Mouse (Mus musculus) brain, embryonic 14.5 days (tissue): ENCODE results near the gene Mab21l1. TPM values are rescaled to one million over a fixed set of nuclear protein-coding genes. Genes with fewer than 3 reads are reported as not detected.

Experiments used
- DNase-seq: peaks from one replicate; pipeline ENCODE4 v3.0.0-alpha.2; 2011; ENCODE audit warnings: low read depth
- CTCF ChIP-seq: fragments of 200-500 bp; IDR thresholded peaks from 2 replicates; pipeline ENCODE4 v1.5.1; 2012; ENCODE audit warnings: inconsistent platforms, mild to moderate bottlenecking, moderate library complexity, borderline replicate concordance; ENCODE audit not compliant: insufficient read depth, insufficient read length; ENCODE audit errors: extremely low read depth
- POLR2A ChIP-seq: fragments of 200-500 bp; IDR thresholded peaks from 2 replicates; pipeline ENCODE4 v1.6.1; 2012; ENCODE audit warnings: mild to moderate bottlenecking, inconsistent platforms, borderline replicate concordance; ENCODE audit not compliant: poor library complexity, insufficient read depth, insufficient read length, severe bottlenecking; ENCODE audit errors: extremely low read depth
- polyA plus RNA-seq: library from polyadenylated mRNA; depleted of rRNA; stranded (reverse); fragments of >200 nt; gene quantifications from 2 replicates; pipeline ENCODE4 v1.2.3, GENCODE M21; 2012

Gene Mab21l1
- polyA plus RNA-seq, 1 experiment, result 90.4 TPM

DNA sequence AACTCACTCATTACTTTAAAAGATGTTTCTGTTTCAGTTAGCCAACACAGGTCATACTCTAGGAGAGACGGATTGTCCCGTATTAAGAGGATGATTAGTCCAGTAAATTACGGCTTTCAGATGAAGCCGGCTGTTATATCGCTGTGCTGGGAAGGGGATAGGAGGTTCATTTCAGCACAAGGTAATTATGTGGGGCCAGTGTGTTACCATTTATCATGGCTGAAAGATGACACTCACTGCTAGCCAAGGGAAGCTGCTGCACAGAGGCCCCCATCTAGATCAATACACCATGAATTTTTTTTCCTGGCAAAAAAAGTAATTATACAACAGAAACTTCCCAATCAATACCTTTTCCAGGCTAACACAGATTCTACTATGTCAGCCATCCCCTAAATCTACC is 47.9 kb downstream of the Mab21l1 start:
- no peak for DNase-seq
- TF ChIP-seq CTCF, result no peak
- no peak for TF ChIP-seq POLR2A
